Mouse (Mus musculus) lung, postnatal 4 days (tissue): ENCODE results near the gene Trmt5.
A peak's percentile ranks its signal among the peaks of the same experiment; 100 is the strongest.

Experiments used
- DNase-seq, 2 experiments: peaks; one replicate each; pipeline ENCODE4 v3.0.0; 2021

Trmt5 gene

DNA sequence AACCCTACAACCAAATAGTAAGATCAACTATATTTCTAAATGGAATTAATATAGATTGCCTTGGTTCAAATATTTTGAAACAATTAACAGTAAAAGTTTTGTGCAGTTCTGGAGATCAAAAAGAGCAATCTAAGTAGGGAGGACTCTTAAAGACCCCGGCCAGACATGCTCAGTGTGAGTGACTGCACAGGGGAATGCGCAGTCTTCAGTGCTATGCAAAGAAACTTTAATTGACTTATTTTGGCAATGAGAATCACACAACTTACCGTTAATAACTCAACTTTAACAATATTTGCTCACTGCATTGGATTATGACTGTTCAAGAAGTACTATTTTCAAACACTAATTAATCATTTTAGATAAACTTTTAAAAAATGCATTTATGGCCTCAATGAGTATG, 17.0 kb downstream of the Trmt5 start:
- DNase-seq: no peak

DNA sequence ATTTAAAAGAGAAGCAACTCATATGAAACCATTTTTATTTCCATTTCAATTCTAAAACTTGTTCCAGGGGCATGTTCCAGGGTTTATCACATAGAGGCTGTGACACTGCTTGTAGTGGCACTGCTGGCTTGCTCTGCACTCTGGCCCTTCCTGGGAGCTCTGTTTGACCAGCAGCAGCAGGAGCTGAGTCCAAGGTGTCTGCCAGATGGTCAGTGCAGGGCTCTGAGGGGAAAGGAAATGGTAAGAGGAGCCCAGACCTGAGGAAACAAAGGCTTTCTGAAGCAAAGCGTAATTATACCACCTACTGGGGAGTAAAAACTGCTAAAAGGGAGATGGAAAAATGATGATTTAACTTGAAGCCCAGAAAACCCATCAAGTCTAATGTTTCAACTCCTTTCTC, 18.0 kb downstream of the Trmt5 start:
- DNase-seq: no peak

DNA sequence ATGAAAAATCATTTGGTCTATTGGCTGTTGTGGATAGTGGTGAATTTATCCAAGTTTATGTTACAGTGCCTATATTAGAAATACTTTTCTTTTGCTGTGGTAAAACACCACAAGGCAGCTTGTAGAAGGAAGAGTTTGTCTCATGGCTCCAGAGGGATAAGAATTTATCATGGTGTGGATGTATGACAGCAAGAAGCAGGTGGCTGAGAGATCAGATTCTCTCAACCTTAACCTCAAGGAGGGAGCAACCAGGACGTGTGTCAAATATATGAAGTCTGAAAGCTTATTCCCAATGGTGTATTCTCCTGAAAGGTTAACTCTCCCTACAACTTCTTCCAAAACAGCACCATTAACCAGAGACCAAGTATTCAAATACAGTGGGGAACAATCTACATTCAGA, 19.9 kb downstream of the Trmt5 start:
- DNase-seq: no peak

DNA sequence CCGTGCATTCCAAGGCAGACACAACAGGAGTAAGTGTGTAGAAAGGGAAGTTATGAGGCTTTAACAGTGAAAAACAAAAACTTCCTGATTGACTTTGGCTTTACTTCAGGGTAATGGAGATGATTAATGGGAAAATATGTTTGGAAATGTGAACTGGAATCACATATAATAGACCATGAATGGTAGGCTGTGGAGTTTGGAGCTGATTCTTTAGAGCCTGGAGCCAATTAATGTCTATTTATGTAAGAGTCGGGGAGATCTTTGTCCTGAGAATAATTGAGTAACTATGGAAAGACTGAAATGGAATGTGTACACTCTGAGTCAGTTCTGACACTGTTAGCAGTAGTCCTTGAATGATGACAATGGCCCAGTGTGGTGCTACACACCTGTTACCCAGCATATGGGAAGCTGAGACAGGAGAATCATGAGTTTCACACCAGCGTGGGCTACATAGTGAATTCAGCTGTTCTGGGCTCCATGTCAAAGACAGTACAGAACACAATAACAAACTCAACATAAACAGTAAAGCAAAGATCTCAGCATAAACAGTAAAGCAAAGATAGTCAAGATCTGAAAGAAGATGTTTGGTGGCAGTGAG, 21.0 kb downstream of the Trmt5 start:
- DNase-seq: no peak

DNA sequence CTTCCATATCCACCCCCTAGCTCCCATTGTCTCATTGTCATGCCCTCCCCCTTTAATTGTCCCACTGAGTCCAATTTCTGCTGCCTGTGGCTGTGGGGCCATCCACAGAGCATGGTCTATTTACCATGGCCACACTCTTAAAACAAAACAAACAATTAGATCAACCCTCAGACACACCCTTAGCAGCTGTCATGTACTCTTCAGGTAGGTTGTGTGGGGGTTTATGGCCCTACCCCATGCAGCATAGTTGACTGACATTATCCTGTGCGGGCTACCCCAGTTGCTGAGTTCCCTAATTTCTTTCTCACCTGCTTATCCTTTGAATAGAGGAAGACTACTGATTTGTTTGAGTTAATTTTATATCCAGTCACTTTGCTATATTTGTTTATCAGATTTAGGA, 26.2 kb downstream of the Trmt5 start:
- DNase-seq: no peak

DNA sequence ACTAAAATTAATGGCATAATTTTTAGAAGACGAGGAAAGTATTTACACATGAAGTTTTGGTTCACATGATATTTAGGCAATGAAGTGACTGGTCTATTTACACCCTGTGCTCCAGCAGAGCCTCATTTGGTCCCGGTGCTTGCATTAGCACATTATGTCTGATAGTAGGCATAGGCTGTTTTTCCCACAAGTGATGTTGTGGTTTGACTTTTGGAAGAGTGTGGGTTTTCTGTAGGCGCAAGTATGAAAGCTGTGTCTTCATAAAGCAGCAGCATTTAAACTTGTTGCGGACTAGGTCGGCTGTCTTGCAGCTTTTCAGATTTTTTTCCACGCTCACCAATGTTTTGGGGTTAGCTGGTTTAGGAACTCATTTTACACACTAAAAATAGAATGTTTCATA, 27.2 kb downstream of the Trmt5 start:
- DNase-seq: no peak

DNA sequence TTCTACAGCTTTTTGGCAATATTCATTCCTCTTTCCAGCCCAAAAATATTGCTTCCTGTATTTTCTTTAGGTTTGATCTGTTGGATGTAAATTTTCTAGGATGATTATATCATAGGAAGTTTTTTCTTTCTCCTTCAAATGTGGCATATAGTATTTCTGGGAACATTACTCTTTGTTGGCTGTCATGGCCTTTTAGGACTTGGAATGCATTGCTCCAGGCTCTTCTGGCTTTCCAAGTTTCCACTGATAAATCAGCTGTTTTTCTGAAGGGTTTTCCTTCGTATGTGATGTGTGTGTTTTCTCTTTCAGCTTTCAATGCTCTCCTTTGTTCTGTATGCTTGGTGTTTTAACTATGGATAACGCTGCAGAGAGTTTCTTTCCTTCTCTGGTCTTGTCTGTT, 31.5 kb downstream of the Trmt5 start:
- DNase-seq: no peak

DNA sequence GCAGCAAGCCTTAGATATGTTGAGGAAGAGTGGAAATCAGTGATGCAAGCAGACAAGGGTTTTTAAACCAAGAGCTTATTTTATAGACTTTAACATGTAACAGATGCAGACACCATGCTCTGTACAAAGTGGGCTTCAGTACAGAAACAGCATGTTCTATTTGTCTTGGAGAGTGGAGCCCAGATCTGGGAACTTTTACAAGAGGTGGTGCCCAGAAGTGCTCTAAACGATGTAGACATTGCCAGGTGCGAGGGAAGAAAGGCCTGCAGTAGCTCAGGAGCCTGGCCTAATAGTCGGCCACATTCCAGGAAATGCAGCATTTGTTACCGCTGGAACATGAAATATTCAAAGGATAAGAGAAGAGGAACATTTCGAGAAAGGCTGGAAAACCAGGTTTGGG, 40.8 kb downstream of the Trmt5 start:
- DNase-seq: no peak

DNA sequence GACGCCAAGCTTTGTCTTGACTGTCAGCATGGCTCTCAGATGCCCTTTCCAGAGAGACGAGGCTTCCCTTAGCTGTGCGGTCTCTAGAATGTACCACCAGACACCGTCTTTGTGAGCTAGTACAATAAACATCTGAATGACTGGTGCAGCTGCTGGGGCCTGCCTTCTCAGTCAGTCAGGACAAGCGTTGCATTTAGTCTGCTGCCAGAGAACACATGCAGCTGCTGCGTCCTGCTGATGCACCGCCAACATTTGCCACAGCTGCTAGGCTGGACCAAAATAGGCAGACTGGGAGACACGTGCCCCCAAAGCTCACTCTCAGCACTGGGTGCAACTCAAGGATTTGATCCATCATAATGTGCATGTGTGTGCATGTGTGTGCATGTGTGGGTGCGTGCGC, 44.5 kb downstream of the Trmt5 start:
- DNase-seq: peak; percentile 10 to 59

DNA sequence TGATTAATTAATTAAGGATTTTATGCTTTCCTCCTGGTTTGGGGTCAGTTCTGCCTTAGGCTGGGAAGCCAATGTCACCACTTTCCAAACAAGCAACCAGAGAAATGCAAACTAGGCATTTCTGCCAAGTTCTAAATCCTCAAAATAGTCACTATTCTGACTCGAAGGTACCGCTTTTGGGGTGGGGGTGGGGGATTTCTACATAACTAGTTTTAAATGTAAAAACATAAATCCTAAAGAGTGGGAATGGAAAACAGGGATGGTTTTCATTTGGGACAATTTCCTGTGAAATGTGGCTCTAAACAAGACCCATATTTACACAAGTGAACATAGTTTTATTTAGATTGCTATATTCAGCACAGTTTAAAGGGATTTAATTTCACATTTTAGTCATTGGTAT, 53.9 kb downstream of the Trmt5 start:
- no peak for DNase-seq

DNA sequence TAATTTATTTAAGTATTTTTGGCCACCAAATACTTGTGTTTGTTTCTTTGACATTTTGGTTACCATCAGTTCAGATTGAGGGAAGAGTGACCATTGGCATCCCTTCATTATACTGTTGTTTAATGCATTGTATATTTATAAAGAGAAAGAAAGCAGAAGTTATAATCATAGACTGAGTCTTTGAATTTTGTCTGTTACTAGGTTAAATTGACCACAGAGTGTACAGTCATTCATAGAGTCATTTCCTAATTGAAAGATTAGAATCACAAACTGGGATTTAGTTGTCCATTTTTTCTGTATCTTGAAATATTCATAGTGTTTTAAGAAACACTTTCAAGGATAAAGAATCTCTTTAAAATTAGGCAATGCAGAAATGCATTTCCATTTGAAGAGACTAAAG, 55.0 kb downstream of the Trmt5 start:
- no peak for DNase-seq

DNA sequence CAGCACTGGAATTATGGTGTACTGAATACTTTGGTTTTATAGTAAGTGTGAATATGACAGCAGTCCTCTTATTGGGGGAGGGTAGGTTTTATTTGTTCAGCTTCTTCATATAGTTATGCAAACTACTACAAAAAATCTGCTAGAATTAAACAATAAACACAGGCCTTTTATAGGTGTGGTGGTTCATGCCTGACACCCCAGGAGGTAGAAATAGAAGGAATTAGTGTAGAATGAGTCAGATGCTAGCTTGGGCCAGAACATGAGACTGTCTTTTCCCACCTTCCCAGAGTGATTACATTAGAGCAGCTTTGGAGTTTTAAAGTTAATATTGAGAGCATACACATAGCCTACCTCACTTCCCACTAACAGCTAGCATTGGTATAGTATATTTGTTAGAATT, 56.3 kb downstream of the Trmt5 start:
- DNase-seq: no peak
